Mouse (Mus musculus) CH12.LX (cell line): Measurements from ENCODE around the gene Senp1. TPM values are rescaled to one million over a fixed set of nuclear protein-coding genes. Genes with fewer than 3 reads are reported as not detected.

ENCODE experiments used
- DNase-seq: peaks from one replicate; pipeline ENCODE4 v3.0.0-alpha.2; 2013; ENCODE audit errors: extremely low read depth
- H3K27ac ChIP-seq: 2 replicates; pipeline ENCODE4 v1.5.1; 2012; ENCODE audit warnings: low read depth, mild to moderate bottlenecking, control low read depth, moderate library complexity; ENCODE audit not compliant: insufficient read depth
- H3K27me3 ChIP-seq: replicated peaks from 2 replicates; pipeline ENCODE3; 2012; ENCODE audit warnings: inconsistent platforms
- H3K36me3 ChIP-seq, 2 experiments: replicated peaks in 1 of 2; 2 replicates each; pipeline versions ENCODE3 to v1.6.1; 2012; ENCODE audit warnings: inconsistent platforms in 1 of 2, low read length in 1 of 2, mild to moderate bottlenecking in 1 of 2, mixed read lengths in 1 of 2, moderate library complexity in 1 of 2; ENCODE audit not compliant: control insufficient read depth in 1 of 2, insufficient read depth in 1 of 2
- H3K4me1 ChIP-seq, 2 experiments: 2 replicates each; pipeline ENCODE4 v1.6.1; 2012; ENCODE audit warnings: inconsistent platforms in 1 of 2, moderate library complexity in 1 of 2; ENCODE audit not compliant: insufficient read depth in 2 of 2, control insufficient read depth in 1 of 2
- H3K4me2 ChIP-seq: 2 replicates; pipeline ENCODE4 v1.6.1; 2012; ENCODE audit warnings: low read depth, mild to moderate bottlenecking, control low read depth; ENCODE audit not compliant: poor library complexity, insufficient read depth, severe bottlenecking
- H3K4me3 ChIP-seq, 3 experiments: fragments of 150-350 bp in 1 of 3; sonication (generic) in 1 of 3; replicated peaks in 1 of 3; 2 replicates each; pipeline versions ENCODE3 to v1.5.1; 2011 to 2012; ENCODE audit warnings: low read depth in 2 of 3, low read length in 2 of 3, mild to moderate bottlenecking in 2 of 3, moderate library complexity in 2 of 3, control low read depth in 1 of 3, improper control_type of control experiment in 1 of 3, inconsistent platforms in 1 of 3, mixed read lengths in 1 of 3; ENCODE audit not compliant: poor library complexity in 1 of 3
- H3K79me2 ChIP-seq: replicated peaks from 2 replicates; pipeline ENCODE4 v1.6.1; 2012; ENCODE audit warnings: mild to moderate bottlenecking, moderate library complexity; ENCODE audit not compliant: control insufficient read depth, poor library complexity, insufficient read depth, severe bottlenecking; ENCODE audit errors: extremely low read depth
- H3K9ac ChIP-seq: 2 replicates; pipeline ENCODE4 v1.6.1; 2012; ENCODE audit warnings: low read depth, mild to moderate bottlenecking, control low read depth, moderate library complexity; ENCODE audit not compliant: insufficient read depth
- H3K9me3 ChIP-seq: replicated peaks from 2 replicates; pipeline ENCODE3; 2012; ENCODE audit warnings: low read length, inconsistent platforms, mixed read lengths
- CHD1 ChIP-seq: IDR thresholded peaks from 2 replicates; pipeline ENCODE4 v1.6.1; 2012; ENCODE audit warnings: low read depth, low read length, improper control_type of control experiment, inconsistent platforms
- CHD2 ChIP-seq: IDR thresholded peaks from 2 replicates; pipeline ENCODE4 v1.6.1; 2011; ENCODE audit warnings: low read length, improper control_type of control experiment
- E2F4 ChIP-seq: IDR thresholded peaks from 2 replicates; pipeline ENCODE4 v1.6.1; 2011; ENCODE audit warnings: low read depth, low read length, improper control_type of control experiment; ENCODE audit not compliant: insufficient replicate concordance
- ELF1 ChIP-seq: IDR thresholded peaks from 2 replicates; pipeline ENCODE4 v1.6.1; 2014; ENCODE audit warnings: low read depth, mild to moderate bottlenecking, inconsistent platforms, low read length, improper control_type of control experiment
- EP300 ChIP-seq: IDR thresholded peaks from 2 replicates; pipeline ENCODE4 v1.6.1; 2011; ENCODE audit warnings: low read length, improper control_type of control experiment
- ETS1 ChIP-seq: conservative IDR thresholded peaks from 2 replicates; pipeline ENCODE4 v1.6.1; 2012; ENCODE audit warnings: low read depth, mild to moderate bottlenecking, inconsistent platforms, low read length, improper control_type of control experiment, moderate library complexity
- GABPA ChIP-seq: IDR thresholded peaks from 2 replicates; pipeline ENCODE4 v1.6.1; 2012; ENCODE audit warnings: low read depth, low read length, improper control_type of control experiment, inconsistent platforms; ENCODE audit not compliant: insufficient replicate concordance
- HCFC1 ChIP-seq: IDR thresholded peaks from 2 replicates; pipeline ENCODE4 v1.6.1; 2012; ENCODE audit warnings: low read depth, mild to moderate bottlenecking, inconsistent platforms, low read length, improper control_type of control experiment
- IRF4 ChIP-seq: IDR thresholded peaks from 2 replicates; pipeline ENCODE4 v1.6.1; 2014; ENCODE audit warnings: low read depth, mild to moderate bottlenecking, inconsistent platforms, low read length, improper control_type of control experiment
- MAFK ChIP-seq: IDR thresholded peaks from 2 replicates; pipeline ENCODE4 v1.6.1; 2011; ENCODE audit warnings: low read length, improper control_type of control experiment; ENCODE audit not compliant: insufficient replicate concordance
- MAX ChIP-seq: IDR thresholded peaks from 2 replicates; pipeline ENCODE4 v1.6.1; 2011; ENCODE audit warnings: low read length, improper control_type of control experiment
- MAZ ChIP-seq: IDR thresholded peaks from 2 replicates; pipeline ENCODE4 v1.6.1; 2012; ENCODE audit warnings: low read depth, mild to moderate bottlenecking, inconsistent platforms, low read length, improper control_type of control experiment, moderate library complexity
- MEF2A ChIP-seq: IDR thresholded peaks from 2 replicates; pipeline ENCODE4 v1.6.1; 2014; ENCODE audit warnings: low read depth, mild to moderate bottlenecking, inconsistent platforms, low read length, improper control_type of control experiment, borderline replicate concordance
- MXI1 ChIP-seq: IDR thresholded peaks from 2 replicates; pipeline ENCODE4 v1.6.1; 2011; ENCODE audit warnings: mild to moderate bottlenecking, low read depth, low read length, improper control_type of control experiment
- MYC ChIP-seq: IDR thresholded peaks from 2 replicates; pipeline ENCODE4 v1.6.1; 2011; ENCODE audit warnings: low read depth, mild to moderate bottlenecking, improper control_type of control experiment, low read length
- NELFE ChIP-seq: IDR thresholded peaks from 2 replicates; pipeline ENCODE4 v1.6.1; 2011; ENCODE audit warnings: low read depth, low read length, improper control_type of control experiment
- NRF1 ChIP-seq: IDR thresholded peaks from 2 replicates; pipeline ENCODE4 v1.6.1; 2014; ENCODE audit warnings: low read depth, mild to moderate bottlenecking, inconsistent platforms, low read length, improper control_type of control experiment, moderate library complexity
- PAX5 ChIP-seq: IDR thresholded peaks from 2 replicates; pipeline ENCODE4 v1.6.1; 2012; ENCODE audit warnings: low read length, inconsistent platforms, mixed read lengths
- RAD21 ChIP-seq: IDR thresholded peaks from 2 replicates; pipeline ENCODE4 v1.6.1; 2011; ENCODE audit warnings: low read depth, mild to moderate bottlenecking, low read length, improper control_type of control experiment, moderate library complexity
- RCOR1 ChIP-seq: conservative IDR thresholded peaks from 2 replicates; pipeline ENCODE4 v1.6.1; 2012; ENCODE audit warnings: low read depth, mild to moderate bottlenecking, inconsistent platforms, low read length, improper control_type of control experiment
- SIN3A ChIP-seq: IDR thresholded peaks from 2 replicates; pipeline ENCODE4 v1.6.1; 2012; ENCODE audit warnings: low read length, improper control_type of control experiment, inconsistent platforms
- TBP ChIP-seq: conservative IDR thresholded peaks from 2 replicates; pipeline ENCODE4 v1.6.1; 2011; ENCODE audit warnings: low read depth, low read length, improper control_type of control experiment
- TCF12 ChIP-seq: IDR thresholded peaks from 2 replicates; pipeline ENCODE4 v1.6.1; 2014; ENCODE audit warnings: low read depth, mild to moderate bottlenecking, inconsistent platforms, low read length, improper control_type of control experiment
- UBTF ChIP-seq: IDR thresholded peaks from 2 replicates; pipeline ENCODE4 v1.6.1; 2012; ENCODE audit warnings: low read depth, mild to moderate bottlenecking, inconsistent platforms, low read length, improper control_type of control experiment, moderate library complexity
- USF1 ChIP-seq: IDR thresholded peaks from 2 replicates; pipeline ENCODE4 v1.6.1; 2014; ENCODE audit warnings: low read depth, mild to moderate bottlenecking, inconsistent platforms, low read length, improper control_type of control experiment
- USF2 ChIP-seq: conservative IDR thresholded peaks from 2 replicates; pipeline ENCODE4 v1.6.1; 2011; ENCODE audit warnings: low read depth, low read length, improper control_type of control experiment
- ZC3H11A ChIP-seq: IDR thresholded peaks from 2 replicates; pipeline ENCODE4 v1.6.1; 2012; ENCODE audit warnings: low read depth, mild to moderate bottlenecking, inconsistent platforms, low read length, improper control_type of control experiment
- ZKSCAN1 ChIP-seq: IDR thresholded peaks from 2 replicates; pipeline ENCODE4 v1.6.1; 2012; ENCODE audit warnings: low read depth, inconsistent platforms, low read length, improper control_type of control experiment, borderline replicate concordance
- ZMIZ1 ChIP-seq: IDR thresholded peaks from 2 replicates; pipeline ENCODE4 v1.6.1; 2012; ENCODE audit warnings: low read depth, mild to moderate bottlenecking, inconsistent platforms, low read length, improper control_type of control experiment
- ZNF384 ChIP-seq: IDR thresholded peaks from 2 replicates; pipeline ENCODE4 v1.6.1; 2012; ENCODE audit warnings: low read depth, low read length, improper control_type of control experiment, inconsistent platforms
- dilution Hi-C: fragments of 300-500 bp; cut with MboI; formaldehyde crosslinking; loops from 2 replicates; pipeline ENCODE4 v1.14.3; 2020; ENCODE audit warnings: low sequenced_read_pairs; ENCODE audit not compliant: extremely low pct_unique_long_range_greater_than_20kb, extremely low pct_ligation_motif_present
- in situ Hi-C: fragments of 300-500 bp; cut with MboI; formaldehyde crosslinking; loops from 3 replicates; pipeline ENCODE4 v1.14.3; 2019; ENCODE audit warnings: low sequenced_read_pairs, low pct_ligation_motif_present, low pct_unique_long_range_greater_than_20kb, mixed read lengths
- polyA plus RNA-seq: library from polyadenylated mRNA; unstranded; fragments of >175 nt; gene quantifications from 2 replicates; pipeline ENCODE4 v1.2.1, GENCODE M21; 2012; ENCODE audit warnings: low read depth; ENCODE audit not compliant: insufficient read length
- total RNA-seq, 2 experiments: library from RNA; depleted of rRNA; stranded (reverse); fragments of 300-350 nt in 1 of 2; fragments of >200 nt in 1 of 2; gene quantifications; 2 replicates each; pipeline ENCODE4 v1.2.3; 2012 to 2014

Senp1 gene
- total and polyA plus RNA-seq, 3 experiments = 14.9 to 38.5 (median 23.3) TPM

DNA sequence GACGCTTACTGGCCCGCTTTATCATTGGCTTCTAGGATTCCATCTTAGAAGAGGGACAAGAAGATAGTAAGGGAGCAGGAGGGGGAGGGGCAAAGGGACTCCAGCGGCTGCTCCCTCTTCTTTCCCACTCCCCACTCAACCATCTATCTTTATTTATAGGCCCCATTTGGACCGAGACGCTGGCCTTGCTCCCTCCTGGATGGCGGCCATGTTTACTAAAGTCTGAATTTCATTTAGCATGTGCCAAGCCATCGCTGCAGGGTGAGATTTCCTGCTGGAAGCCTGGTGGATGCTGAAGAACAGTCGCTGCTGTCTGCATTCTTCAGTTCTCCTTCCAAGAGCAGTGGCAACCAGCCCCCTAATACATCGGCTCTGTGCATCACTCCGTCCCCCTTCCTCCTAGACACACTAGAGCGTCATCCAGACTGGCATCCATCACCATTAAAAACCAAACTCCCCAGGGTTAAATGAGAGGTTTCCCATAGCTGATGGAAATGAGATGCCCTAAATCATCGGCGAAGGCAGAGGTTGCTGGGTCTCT, 96.8 kb downstream of the Senp1 start:
- Histone ChIP-seq H3K9me3 (peaks cover 2% of the 10 kb centered on the region), H3K36me3 (no peaks in the 10 kb centered on the region), H3K4me2 (no peak overlapping the region), H3K27me3 (peaks cover 67% of the 10 kb centered on the region), H3K4me1 (peaks cover 3 to 14% of the 10 kb centered on the region in 2 experiments; a peak in 3 of 4 replicates), H3K27ac (no peak overlapping the region), H3K4me3 (no peak overlapping the region), H3K79me2 (no peaks in the 10 kb centered on the region), H3K9ac (no peak overlapping the region)
- DNase-seq = no peak
- in situ Hi-C loops = no loop called here
- TF ChIP-seq UBTF (no peak), MEF2A (no peak), ZNF384 (no peak), TBP (no peak), USF1 (no peak), MYC (no peak), ZKSCAN1 (no peak), RCOR1 (no peak), ZC3H11A (no peak), HCFC1 (no peak), IRF4 (no peak), MAX (no peak), EP300 (no peak), MXI1 (no peak), MAFK (no peak), PAX5 (no peak), TCF12 (no peak)
- dilution Hi-C loops = no loop called here

DNA sequence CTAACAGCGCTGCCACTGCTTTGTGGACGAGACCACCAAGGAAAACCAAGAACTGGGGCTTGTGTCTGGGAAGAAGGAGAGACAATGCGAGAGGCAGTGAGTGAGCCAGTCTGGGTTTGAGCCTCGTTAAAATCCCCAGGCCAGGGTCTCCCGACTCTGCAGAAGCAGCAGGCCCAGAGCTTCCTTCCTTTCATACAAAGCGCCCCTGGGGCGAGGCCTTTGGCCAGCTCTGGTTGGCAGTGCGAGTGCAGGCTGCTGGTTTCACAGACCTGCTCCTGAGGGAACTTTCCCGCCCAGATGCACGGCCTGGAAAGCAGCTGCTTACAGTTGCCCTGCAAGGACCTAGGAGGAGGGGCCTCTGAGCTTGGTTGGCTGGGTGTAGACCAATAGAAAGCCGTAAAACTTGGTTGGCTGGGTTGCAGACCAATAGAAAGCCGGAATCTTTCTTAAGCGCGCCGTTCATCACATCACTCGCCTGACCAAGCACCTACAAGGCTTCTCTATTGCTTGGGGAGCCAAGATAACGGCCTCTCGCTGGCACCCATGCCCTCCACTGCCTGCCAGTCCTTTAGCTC, 100.7 kb downstream of the Senp1 start:
- H3K4me1 ChIP-seq = peaks cover 5 to 23% of the 10 kb centered on the region in 2 experiments
- in situ Hi-C loops = no loop called here
- no peaks in the 10 kb centered on the region for H3K36me3 ChIP-seq
- H3K79me2 ChIP-seq = no peaks in the 10 kb centered on the region
- peak overlapping the region; percentile 22; the same call in 1 of the 2 replicates for H3K9ac ChIP-seq
- peak overlapping the region in 1 of 3 experiments; percentile 12 for H3K4me3 ChIP-seq
- peak overlapping the region; percentile 65 for H3K4me2 ChIP-seq
- H3K27me3 ChIP-seq = peaks cover 63% of the 10 kb centered on the region
- H3K27ac ChIP-seq = no peak overlapping the region
- dilution Hi-C loops = no loop called here
- peak; percentile 85 for DNase-seq
- no peaks in the 10 kb centered on the region for H3K9me3 ChIP-seq
- TF ChIP-seq RAD21 (no peak), GABPA (no peak), E2F4 (peak; percentile 83; the same call in 1 of the 2 replicates), IRF4 (no peak; the same call in 1 of the 2 replicates), ZMIZ1 (no peak), NELFE (0 out of 2 replicates have a peak, but pooled peaks have one; percentile 9), TBP (0 out of 2 replicates have a peak, but pooled peaks have one; percentile 16), CHD1 (no peak), CHD2 (peak; percentile 74; the same call in 1 of the 2 replicates), ELF1 (no peak), MXI1 (no peak), ZKSCAN1 (no peak), NRF1 (no peak), ETS1 (no peak), EP300 (no peak), USF2 (no peak), ZC3H11A (no peak), MAZ (peak; percentile 17; the same call in 1 of the 2 replicates), UBTF (no peak), SIN3A (no peak), HCFC1 (peak; percentile 46)
